Mouse (Mus musculus): ENCODE measurements around the gene Col19a1. TPM values are rescaled to one million over a fixed set of nuclear protein-coding genes. Genes with fewer than 3 reads are reported as not detected.

Col19a1 gene
- total RNA-seq, 1 experiment, result not detected

- in situ Hi-C loops (cut with MboI; ENCODE audit: low sequenced_read_pairs in 2 of 2, unreplicated experiment in 2 of 2), result no loop called here
- Histone ChIP-seq H3K4me3 (ENCODE audit: insufficient read depth in 1 of 2, low read depth in 1 of 2, low read length in 2 of 2, poor library complexity in 1 of 2, severe bottlenecking in 1 of 2) (no peak overlapping the region), H3K27ac (ENCODE audit: insufficient read depth, low read depth, low read length, poor library complexity, severe bottlenecking) (no peak overlapping the region), H3K9ac (ENCODE audit: insufficient read depth, low read depth, low read length, poor library complexity, severe bottlenecking) (no peak overlapping the region), H3K36me3 (ENCODE audit: control insufficient read depth, insufficient read depth, low read length, poor library complexity, severe bottlenecking) (no peaks in the 10 kb centered on the region), H3K4me1 (ENCODE audit: control insufficient read depth in 2 of 2, insufficient read depth in 2 of 2, low read length in 2 of 2, poor library complexity in 1 of 2) (no peaks in the 10 kb centered on the region), H3K9me3 (ENCODE audit: control insufficient read depth, insufficient read depth, low read depth, low read length) (no peaks in the 10 kb centered on the region)
- TF ChIP-seq ZC3H11A (IDR thresholded peaks at IDR 0.05; ENCODE audit: borderline replicate concordance, low read depth, low read length) (no peak), CHD2 (IDR thresholded peaks at IDR 0.05; ENCODE audit: low read depth, low read length) (no peak), ZNF384 (IDR thresholded peaks at IDR 0.05; ENCODE audit: low read depth, low read length) (no peak), HCFC1 (IDR thresholded peaks at IDR 0.05; ENCODE audit: borderline replicate concordance, insufficient read depth, low read length) (no peak), MAFK (IDR thresholded peaks at IDR 0.05; ENCODE audit: insufficient read depth, low read depth, low read length) (no peak)
- no peak for DNase-seq (ENCODE audit: low read depth, low spot score)
Measured at GRCm38 (mm10) chr1:24267022-24267421, 320.2 kb downstream of the Col19a1 start.

GRCm38 (mm10) chr1:24261181-24261580, 326.1 kb downstream of the Col19a1 start:
- no peak overlapping the region for H3K4me3 ChIP-seq (ENCODE audit: insufficient read depth in 1 of 2, low read depth in 1 of 2, low read length in 2 of 2, poor library complexity in 1 of 2, severe bottlenecking in 1 of 2)
- H3K9me3 ChIP-seq (ENCODE audit: control insufficient read depth, insufficient read depth, low read depth, low read length), result no peaks in the 10 kb centered on the region
- in situ Hi-C loops (cut with MboI; ENCODE audit: low sequenced_read_pairs in 2 of 2, unreplicated experiment in 2 of 2), result no loop called here
- no peaks in the 10 kb centered on the region for H3K4me1 ChIP-seq (ENCODE audit: control insufficient read depth in 2 of 2, insufficient read depth in 2 of 2, low read length in 2 of 2, poor library complexity in 1 of 2)
- H3K36me3 ChIP-seq (ENCODE audit: control insufficient read depth, insufficient read depth, low read length, poor library complexity, severe bottlenecking), result no peaks in the 10 kb centered on the region
- DNase-seq (ENCODE audit: low read depth, low spot score), result no peak
- no peak overlapping the region for H3K9ac ChIP-seq (ENCODE audit: insufficient read depth, low read depth, low read length, poor library complexity, severe bottlenecking)
- TF ChIP-seq CHD2 (IDR thresholded peaks at IDR 0.05; ENCODE audit: low read depth, low read length) (no peak), ZC3H11A (IDR thresholded peaks at IDR 0.05; ENCODE audit: borderline replicate concordance, low read depth, low read length) (no peak), MAFK (IDR thresholded peaks at IDR 0.05; ENCODE audit: insufficient read depth, low read depth, low read length) (no peak), ZNF384 (IDR thresholded peaks at IDR 0.05; ENCODE audit: low read depth, low read length) (no peak), HCFC1 (IDR thresholded peaks at IDR 0.05; ENCODE audit: borderline replicate concordance, insufficient read depth, low read length) (no peak)
- H3K27ac ChIP-seq (ENCODE audit: insufficient read depth, low read depth, low read length, poor library complexity, severe bottlenecking), result no peak overlapping the region

GRCm38 (mm10) chr1:24259419-24259818, 327.9 kb downstream of the Col19a1 start:
- no peaks in the 10 kb centered on the region for H3K36me3 ChIP-seq (ENCODE audit: control insufficient read depth, insufficient read depth, low read length, poor library complexity, severe bottlenecking)
- TF ChIP-seq ZC3H11A (IDR thresholded peaks at IDR 0.05; ENCODE audit: borderline replicate concordance, low read depth, low read length) (no peak), MAFK (IDR thresholded peaks at IDR 0.05; ENCODE audit: insufficient read depth, low read depth, low read length) (no peak), ZNF384 (IDR thresholded peaks at IDR 0.05; ENCODE audit: low read depth, low read length) (no peak), HCFC1 (IDR thresholded peaks at IDR 0.05; ENCODE audit: borderline replicate concordance, insufficient read depth, low read length) (no peak), CHD2 (IDR thresholded peaks at IDR 0.05; ENCODE audit: low read depth, low read length) (no peak)
- no peak overlapping the region for H3K9ac ChIP-seq (ENCODE audit: insufficient read depth, low read depth, low read length, poor library complexity, severe bottlenecking)
- H3K4me3 ChIP-seq (ENCODE audit: insufficient read depth in 1 of 2, low read depth in 1 of 2, low read length in 2 of 2, poor library complexity in 1 of 2, severe bottlenecking in 1 of 2), result no peak overlapping the region
- H3K27ac ChIP-seq (ENCODE audit: insufficient read depth, low read depth, low read length, poor library complexity, severe bottlenecking), result no peak overlapping the region
- DNase-seq (ENCODE audit: low read depth, low spot score), result no peak
- H3K4me1 ChIP-seq (ENCODE audit: control insufficient read depth in 2 of 2, insufficient read depth in 2 of 2, low read length in 2 of 2, poor library complexity in 1 of 2), result no peaks in the 10 kb centered on the region
- in situ Hi-C loops (cut with MboI; ENCODE audit: low sequenced_read_pairs in 2 of 2, unreplicated experiment in 2 of 2), result no loop called here
- no peaks in the 10 kb centered on the region for H3K9me3 ChIP-seq (ENCODE audit: control insufficient read depth, insufficient read depth, low read depth, low read length)

GRCm38 (mm10) chr1:24257961-24258360, 329.3 kb downstream of the Col19a1 start:
- no peaks in the 10 kb centered on the region for H3K9me3 ChIP-seq (ENCODE audit: control insufficient read depth, insufficient read depth, low read depth, low read length)
- no peak for DNase-seq (ENCODE audit: low read depth, low spot score)
- no peaks in the 10 kb centered on the region for H3K36me3 ChIP-seq (ENCODE audit: control insufficient read depth, insufficient read depth, low read length, poor library complexity, severe bottlenecking)
- TF ChIP-seq HCFC1 (IDR thresholded peaks at IDR 0.05; ENCODE audit: borderline replicate concordance, insufficient read depth, low read length) (no peak), ZNF384 (IDR thresholded peaks at IDR 0.05; ENCODE audit: low read depth, low read length) (no peak), MAFK (IDR thresholded peaks at IDR 0.05; ENCODE audit: insufficient read depth, low read depth, low read length) (no peak)
- in situ Hi-C loops (cut with MboI; ENCODE audit: low sequenced_read_pairs in 2 of 2, unreplicated experiment in 2 of 2), result no loop called here
- no peak overlapping the region for H3K4me3 ChIP-seq (ENCODE audit: insufficient read depth in 1 of 2, low read depth in 1 of 2, low read length in 2 of 2, poor library complexity in 1 of 2, severe bottlenecking in 1 of 2)
- H3K27ac ChIP-seq (ENCODE audit: insufficient read depth, low read depth, low read length, poor library complexity, severe bottlenecking), result no peak overlapping the region
- H3K9ac ChIP-seq (ENCODE audit: insufficient read depth, low read depth, low read length, poor library complexity, severe bottlenecking), result no peak overlapping the region
- no peaks in the 10 kb centered on the region for H3K4me1 ChIP-seq (ENCODE audit: control insufficient read depth in 2 of 2, insufficient read depth in 2 of 2, low read length in 2 of 2, poor library complexity in 1 of 2)

- no peak overlapping the region for H3K27ac ChIP-seq (ENCODE audit: insufficient read depth, low read depth, low read length, poor library complexity, severe bottlenecking)
- H3K4me3 ChIP-seq (ENCODE audit: insufficient read depth in 1 of 2, low read depth in 1 of 2, low read length in 2 of 2, poor library complexity in 1 of 2, severe bottlenecking in 1 of 2), result no peak overlapping the region
- peak; percentile 11 for DNase-seq (ENCODE audit: low read depth, low spot score)
- TF ChIP-seq ZNF384 (IDR thresholded peaks at IDR 0.05; ENCODE audit: low read depth, low read length) (no peak), MAFK (IDR thresholded peaks at IDR 0.05; ENCODE audit: insufficient read depth, low read depth, low read length) (no peak), ZC3H11A (IDR thresholded peaks at IDR 0.05; ENCODE audit: borderline replicate concordance, low read depth, low read length) (peak; percentile 32; the same call in 1 of the 2 replicates), CHD2 (IDR thresholded peaks at IDR 0.05; ENCODE audit: low read depth, low read length) (no peak)
- H3K4me1 ChIP-seq (ENCODE audit: control insufficient read depth in 2 of 2, insufficient read depth in 2 of 2, low read length in 2 of 2, poor library complexity in 1 of 2), result no peaks in the 10 kb centered on the region
- no peak overlapping the region for H3K9ac ChIP-seq (ENCODE audit: insufficient read depth, low read depth, low read length, poor library complexity, severe bottlenecking)
- H3K9me3 ChIP-seq (ENCODE audit: control insufficient read depth, insufficient read depth, low read depth, low read length), result no peaks in the 10 kb centered on the region
- in situ Hi-C loops (cut with MboI; ENCODE audit: low sequenced_read_pairs in 2 of 2, unreplicated experiment in 2 of 2), result no loop called here
- H3K36me3 ChIP-seq (ENCODE audit: control insufficient read depth, insufficient read depth, low read length, poor library complexity, severe bottlenecking), result no peaks in the 10 kb centered on the region
Measured at GRCm38 (mm10) chr1:24249105-24249664, 338.1 kb downstream of the Col19a1 start.

All from ES-E14 (cell line).